Mouse (Mus musculus) mature B cell (primary cell): ENCODE measurements around the gene Gm2056.
"Not testable (repeated sequence)": the region's sequence is repeated elsewhere in the genome, so short reads cannot be mapped to it uniquely, and the experiment has no call there.

Experiments
- in situ Hi-C: fragments of 300-500 bp; cut with MboI; formaldehyde crosslinking; loops from 2 replicates; pipeline ENCODE4 v1.14.3; 2019

Gene Gm2056

GRCm38 (mm10) chr12:88026704-88027103 lies at the start of gene Gm2056:
Gene Gm2056, plus strand, starts transcription at chr12:88027004.
- in situ Hi-C loops, result not testable (repeated sequence)

GRCm38 (mm10) chr12:87984000-87984399 lies 42.8 kb upstream of the Gm2056 start:
- in situ Hi-C loops, result not testable (repeated sequence)

GRCm38 (mm10) chr12:88004118-88004517 lies 22.7 kb upstream of the Gm2056 start:
- in situ Hi-C loops, result not testable (repeated sequence)

GRCm38 (mm10) chr12:88011548-88011947 lies 15.3 kb upstream of the Gm2056 start, which contains the start of gene Gm2075:
Gene Gm2075, plus strand, starts transcription at chr12:88011848.
- in situ Hi-C loops, result not testable (repeated sequence)

- in situ Hi-C loops, result not testable (repeated sequence)
Observed at GRCm38 (mm10) chr12:88018671-88019070, 8.1 kb upstream of the Gm2056 start, which contains the start of gene Gm6803. Gene Gm6803, minus strand, starts transcription at chr12:88018771.

GRCm38 (mm10) chr12:88032250-88032649 lies 5.4 kb downstream of the Gm2056 start:
- in situ Hi-C loops, result not testable (repeated sequence)

GRCm38 (mm10) chr12:88039062-88039461 lies 12.3 kb downstream of the Gm2056 start:
- in situ Hi-C loops, result not testable (repeated sequence)

GRCm38 (mm10) chr12:88039703-88040102 lies 12.9 kb downstream of the Gm2056 start:
- in situ Hi-C loops, result not testable (repeated sequence)

GRCm38 (mm10) chr12:88045226-88045625 lies 18.4 kb downstream of the Gm2056 start:
- in situ Hi-C loops, result not testable (repeated sequence)
